Mouse (Mus musculus): ENCODE data around the gene Lgalsl.

Lgalsl gene

GRCm38 (mm10) chr11:20778861-20779563 lies 51.8 kb downstream of the Lgalsl start:
- DNase-seq, result no peak

- DNase-seq, result no peak
Observed at GRCm38 (mm10) chr11:20778298-20778697, 52.6 kb downstream of the Lgalsl start.

- no peak for DNase-seq
Observed at GRCm38 (mm10) chr11:20776668-20777067, 54.2 kb downstream of the Lgalsl start.
